Mouse (Mus musculus) E14TG2a.4 (cell line): Measurements from ENCODE around the gene H2-M5.

Experiments used
- CTCF ChIP-seq: conservative IDR thresholded peaks from 2 replicates; pipeline ENCODE4 v1.5.1; 2014; ENCODE audit warnings: low read length
- POU5F1 ChIP-seq: IDR thresholded peaks from 2 replicates; pipeline ENCODE4 v1.6.1; 2014; ENCODE audit warnings: low read length, borderline replicate concordance

DNA sequence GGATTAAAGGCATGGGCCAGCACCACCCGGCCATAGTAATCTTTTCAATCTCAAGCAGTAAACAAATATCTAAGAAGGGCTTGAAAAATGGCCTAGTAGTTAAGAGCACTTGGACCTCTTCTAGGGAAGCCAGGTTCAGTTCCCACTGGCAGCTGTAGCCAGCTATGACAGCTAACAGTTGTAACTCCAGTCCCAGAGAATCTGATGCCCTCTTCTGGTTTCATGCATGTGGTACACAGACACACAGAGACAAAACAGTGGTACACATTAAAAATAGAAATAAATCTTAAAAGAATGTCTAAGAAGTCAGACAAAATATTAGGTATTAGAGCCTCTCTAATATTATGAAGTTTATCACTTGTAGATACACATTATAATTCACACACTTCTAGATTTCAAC lies 28.2 kb downstream of the H2-M5 start:
- TF ChIP-seq CTCF (no peak), POU5F1 (no peak)
